Mouse (Mus musculus) CH12.LX (cell line): Measurements from ENCODE around the gene Avpr2.

Experiments
- CHD1 ChIP-seq: IDR thresholded peaks from 2 replicates; pipeline ENCODE4 v1.6.1; 2012; ENCODE audit warnings: low read depth, low read length, improper control_type of control experiment, inconsistent platforms
- CTCF ChIP-seq, 2 experiments: IDR thresholded peaks in 1 of 2; conservative IDR thresholded peaks in 1 of 2; 2 replicates each; pipeline ENCODE4 v1.5.1; 2011 to 2012; ENCODE audit warnings: low read depth in 2 of 2, low read length in 2 of 2, improper control_type of control experiment in 1 of 2, inconsistent platforms in 1 of 2, mild to moderate bottlenecking in 1 of 2, moderate library complexity in 1 of 2
- ELF1 ChIP-seq: IDR thresholded peaks from 2 replicates; pipeline ENCODE4 v1.6.1; 2014; ENCODE audit warnings: low read depth, mild to moderate bottlenecking, inconsistent platforms, low read length, improper control_type of control experiment
- EP300 ChIP-seq: IDR thresholded peaks from 2 replicates; pipeline ENCODE4 v1.6.1; 2011; ENCODE audit warnings: low read length, improper control_type of control experiment
- HCFC1 ChIP-seq: IDR thresholded peaks from 2 replicates; pipeline ENCODE4 v1.6.1; 2012; ENCODE audit warnings: low read depth, mild to moderate bottlenecking, inconsistent platforms, low read length, improper control_type of control experiment
- JUND ChIP-seq: conservative IDR thresholded peaks from 2 replicates; pipeline ENCODE4 v1.6.1; 2011; ENCODE audit warnings: low read depth, low read length, improper control_type of control experiment
- MAFK ChIP-seq: IDR thresholded peaks from 2 replicates; pipeline ENCODE4 v1.6.1; 2011; ENCODE audit warnings: low read length, improper control_type of control experiment; ENCODE audit not compliant: insufficient replicate concordance
- MAZ ChIP-seq: IDR thresholded peaks from 2 replicates; pipeline ENCODE4 v1.6.1; 2012; ENCODE audit warnings: low read depth, mild to moderate bottlenecking, inconsistent platforms, low read length, improper control_type of control experiment, moderate library complexity
- POLR2A ChIP-seq: IDR thresholded peaks from 2 replicates; pipeline ENCODE4 v1.6.1; 2011; ENCODE audit warnings: low read depth, mild to moderate bottlenecking, improper control_type of control experiment, low read length
- POLR2AphosphoS2 ChIP-seq: IDR thresholded peaks from 2 replicates; pipeline ENCODE4 v1.6.1; 2011; ENCODE audit warnings: low read depth, low read length, improper control_type of control experiment
- SMC3 ChIP-seq: IDR thresholded peaks from 2 replicates; pipeline ENCODE4 v1.6.1; 2011; ENCODE audit warnings: low read depth, low read length, improper control_type of control experiment
- USF1 ChIP-seq: IDR thresholded peaks from 2 replicates; pipeline ENCODE4 v1.6.1; 2014; ENCODE audit warnings: low read depth, mild to moderate bottlenecking, inconsistent platforms, low read length, improper control_type of control experiment

- no peak for TF ChIP-seq MAZ
- no peak for TF ChIP-seq USF1
- TF ChIP-seq POLR2A = no peak
- no peak for TF ChIP-seq ELF1
- no peak for TF ChIP-seq JUND
- TF ChIP-seq MAFK = no peak
- no peak for TF ChIP-seq EP300
- no peak for TF ChIP-seq CHD1
- TF ChIP-seq SMC3 = no peak
- TF ChIP-seq HCFC1 = no peak
- no peak for TF ChIP-seq CTCF (conservative IDR thresholded peaks at IDR 0.05 in 1 of 2, IDR thresholded peaks at IDR 0.05 in 1 of 2; ENCODE audit: low read depth in 2 of 2, low read length in 2 of 2)
- no peak for TF ChIP-seq POLR2AphosphoS2
These were observed 16.0 kb upstream of the Avpr2 start for GRCm38 (mm10) chrX:73875881-73876280.
